Mouse (Mus musculus) heart, postnatal 0 days (tissue): ENCODE results near the gene Ak7.

Source experiments
- CTCF ChIP-seq: IDR thresholded peaks from 2 replicates; pipeline ENCODE4 v1.5.1; 2016; ENCODE audit warnings: antibody characterized with exemption, control low read depth, low read depth
- EP300 ChIP-seq: IDR thresholded peaks from 2 replicates; pipeline ENCODE4 v1.6.1; 2016; ENCODE audit warnings: antibody characterized with exemption, low read depth

DNA sequence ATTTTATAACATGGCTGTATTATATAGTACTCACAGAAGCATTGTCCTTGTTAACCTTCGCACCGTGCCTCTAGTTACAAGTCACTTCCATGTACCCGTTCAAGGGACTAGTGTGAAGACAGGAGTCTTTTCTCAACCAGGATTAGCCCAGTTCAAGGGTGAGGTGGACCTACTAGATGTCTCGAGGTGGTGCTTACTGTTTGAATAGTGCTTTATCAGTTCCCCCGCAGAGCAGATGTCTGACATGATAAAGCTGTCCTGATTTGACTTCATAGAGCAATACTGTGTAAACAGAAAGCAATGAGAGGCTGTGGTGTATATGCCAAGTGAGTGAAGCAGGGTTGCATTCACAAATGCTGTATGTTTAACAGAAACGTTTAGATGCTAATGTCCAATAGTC, 104.8 kb downstream of the Ak7 start:
- TF ChIP-seq CTCF (no peak), EP300 (no peak)
